Mouse (Mus musculus) intestine, embryonic 15.5 days (tissue): ENCODE results near the gene Elfn1. TPM values are rescaled to one million over a fixed set of nuclear protein-coding genes. Genes with fewer than 3 reads are reported as not detected.

Experiments used
- ATAC-seq: fragments of 200-750 bp; cut with Nextera tagmentation; 2 replicates; pipeline ENCODE4 v1.8.0; 2017; ENCODE audit warnings: moderate TSS enrichment, moderate library complexity
- H3K27ac ChIP-seq: fragments of 300-500 bp; sonication (generic); 2 replicates; pipeline ENCODE4 v1.5.1; 2015; ENCODE audit warnings: mild to moderate bottlenecking, inconsistent platforms
- H3K27me3 ChIP-seq: fragments of 300-500 bp; sonication (generic); replicated peaks from 2 replicates; pipeline ENCODE4 v1.6.1; 2015; ENCODE audit warnings: inconsistent platforms
- H3K36me3 ChIP-seq: fragments of 300-500 bp; sonication (generic); 2 replicates; pipeline ENCODE4 v1.6.1; 2015; ENCODE audit warnings: inconsistent platforms
- H3K4me1 ChIP-seq: fragments of 300-500 bp; sonication (generic); replicated peaks from 2 replicates; pipeline ENCODE4 v1.6.1; 2015; ENCODE audit warnings: inconsistent platforms
- H3K4me2 ChIP-seq: fragments of 300-500 bp; sonication (generic); replicated peaks from 2 replicates; pipeline ENCODE4 v1.6.1; 2015; ENCODE audit warnings: mild to moderate bottlenecking, inconsistent platforms
- H3K4me3 ChIP-seq: fragments of 300-500 bp; sonication (generic); replicated peaks from 2 replicates; pipeline ENCODE4 v1.5.1; 2015; ENCODE audit warnings: inconsistent platforms
- H3K9ac ChIP-seq: fragments of 300-500 bp; sonication (generic); 2 replicates; pipeline ENCODE4 v1.6.1; 2015; ENCODE audit warnings: inconsistent platforms
- H3K9me3 ChIP-seq: fragments of 300-500 bp; sonication (generic); 2 replicates; pipeline ENCODE4 v1.6.1; 2016; ENCODE audit warnings: inconsistent platforms
- WGBS: fragments of 180-500 bp; shearing (Covaris S2); methylation state at CpG from one replicate; pipeline ENCODE4 v1.1.7; 2015; 5-methylcytosine and 5-hydroxymethylcytosine counted together
- polyA plus RNA-seq: library from polyadenylated mRNA; unstranded; fragments of >200 nt; fragmentation: Nextera tagmentation; extraction: Ambion mirVana; gene quantifications from 2 replicates; pipeline ENCODE4 v1.2.1, GENCODE M21; 2015

Elfn1 gene
- polyA plus RNA-seq, 1 experiment from 2014 or later = 0.20 TPM

DNA sequence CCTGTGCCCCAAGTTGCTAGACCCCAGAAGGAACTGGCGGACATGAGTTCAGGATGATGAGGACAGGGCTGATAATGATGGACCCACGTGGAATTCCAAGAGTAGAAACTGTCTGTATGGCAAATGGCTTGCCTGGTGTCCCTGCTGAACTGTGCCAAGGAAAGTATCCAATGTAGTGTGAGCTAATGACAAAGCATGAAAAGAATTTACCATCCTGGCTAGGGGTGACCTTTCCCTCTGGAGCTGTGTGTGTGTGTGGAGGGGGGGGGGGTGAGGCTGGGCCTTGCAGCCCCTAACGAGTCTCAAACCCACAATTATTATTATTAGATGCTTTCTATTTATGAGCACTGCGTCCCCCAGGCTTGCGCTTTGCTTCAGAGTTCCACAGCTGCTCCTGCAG is 105.9 kb downstream of the Elfn1 start:
- H3K4me1 ChIP-seq = no peaks in the 10 kb centered on the region
- no peaks in the 10 kb centered on the region for H3K27me3 ChIP-seq
- no peak overlapping the region for H3K4me2 ChIP-seq
- no peaks in the 10 kb centered on the region for H3K9me3 ChIP-seq
- no peaks in the 10 kb centered on the region for H3K36me3 ChIP-seq
- ATAC-seq = no peak
- 78% methylated on average over 5 of the region's 5 CpGs for WGBS
- H3K9ac ChIP-seq = no peak overlapping the region
- no peak overlapping the region for H3K27ac ChIP-seq
- H3K4me3 ChIP-seq = no peak overlapping the region

- Histone ChIP-seq H3K9ac (no peak overlapping the region), H3K27ac (no peak overlapping the region), H3K4me2 (no peak overlapping the region), H3K4me1 (no peaks in the 10 kb centered on the region), H3K4me3 (no peak overlapping the region), H3K9me3 (no peaks in the 10 kb centered on the region), H3K36me3 (no peaks in the 10 kb centered on the region), H3K27me3 (no peaks in the 10 kb centered on the region)
- 93% methylated on average over 1 of the region's 1 CpGs for WGBS
- ATAC-seq = no peak
Observed at GRCm38 (mm10) chr5:140016896-140017295, 109.2 kb downstream of the Elfn1 start.

GRCm38 (mm10) chr5:140018780-140019179 is 111.0 kb downstream of the Elfn1 start:
- Histone ChIP-seq H3K4me3 (no peak overlapping the region), H3K9me3 (no peaks in the 10 kb centered on the region), H3K4me1 (no peaks in the 10 kb centered on the region), H3K36me3 (no peaks in the 10 kb centered on the region), H3K9ac (no peak overlapping the region), H3K27me3 (no peaks in the 10 kb centered on the region), H3K27ac (no peak overlapping the region), H3K4me2 (no peak overlapping the region)
- ATAC-seq = no peak
- WGBS = 88% methylated on average over 7 of the region's 7 CpGs

- H3K36me3 ChIP-seq = no peaks in the 10 kb centered on the region
- ATAC-seq = no peak
- H3K4me1 ChIP-seq = 0 out of 2 replicates have a peak, but pooled peaks cover 4% of the 10 kb centered on the region
- H3K27me3 ChIP-seq = no peaks in the 10 kb centered on the region
- no peak overlapping the region for H3K9ac ChIP-seq
- H3K4me2 ChIP-seq = no peak overlapping the region
- 96% methylated on average over 1 of the region's 1 CpGs for WGBS
- H3K27ac ChIP-seq = no peak overlapping the region
- no peak overlapping the region for H3K4me3 ChIP-seq
- H3K9me3 ChIP-seq = no peaks in the 10 kb centered on the region
Observed at GRCm38 (mm10) chr5:140019616-140020015, 111.9 kb downstream of the Elfn1 start.

- Histone ChIP-seq H3K9ac (no peak overlapping the region), H3K4me1 (0 out of 2 replicates have a peak, but pooled peaks cover 4% of the 10 kb centered on the region), H3K27ac (no peak overlapping the region), H3K4me2 (no peak overlapping the region), H3K36me3 (no peaks in the 10 kb centered on the region), H3K27me3 (no peaks in the 10 kb centered on the region), H3K4me3 (no peak overlapping the region), H3K9me3 (no peaks in the 10 kb centered on the region)
- no peak for ATAC-seq
- 86% methylated on average over 10 of the region's 10 CpGs for WGBS
Observed at GRCm38 (mm10) chr5:140021755-140022154, 114.0 kb downstream of the Elfn1 start.

GRCm38 (mm10) chr5:140022861-140023260 is 115.1 kb downstream of the Elfn1 start:
- H3K4me3 ChIP-seq = no peak overlapping the region
- no peak overlapping the region for H3K4me2 ChIP-seq
- H3K9me3 ChIP-seq = no peaks in the 10 kb centered on the region
- no peak overlapping the region for H3K27ac ChIP-seq
- no peaks in the 10 kb centered on the region for H3K36me3 ChIP-seq
- no peak for ATAC-seq
- no peak overlapping the region for H3K9ac ChIP-seq
- H3K27me3 ChIP-seq = no peaks in the 10 kb centered on the region
- 0 out of 2 replicates have a peak, but pooled peaks cover 4% of the 10 kb centered on the region for H3K4me1 ChIP-seq
- WGBS = 84% methylated on average over 6 of the region's 6 CpGs

- no peaks in the 10 kb centered on the region for H3K36me3 ChIP-seq
- no peak overlapping the region for H3K4me3 ChIP-seq
- H3K27me3 ChIP-seq = no peaks in the 10 kb centered on the region
- H3K9me3 ChIP-seq = no peaks in the 10 kb centered on the region
- H3K27ac ChIP-seq = no peak overlapping the region
- no peak overlapping the region for H3K9ac ChIP-seq
- 0 out of 2 replicates have a peak, but pooled peaks cover 4% of the 10 kb centered on the region for H3K4me1 ChIP-seq
- no peak overlapping the region for H3K4me2 ChIP-seq
- ATAC-seq = no peak
- 65% methylated on average over 3 of the region's 3 CpGs for WGBS
Observed at GRCm38 (mm10) chr5:140023941-140024500, 116.3 kb downstream of the Elfn1 start.

Other genes starting within 250 kb of the Elfn1 start
- gene Micall2, start 171.6 kb upstream of the Elfn1 start, polyA plus RNA-seq = 8.3 and 8.4 TPM in 2 replicates
- gene Ints1, start 132.3 kb upstream of the Elfn1 start, polyA plus RNA-seq = 22.2 and 25.4 TPM in 2 replicates
- gene Mafk, start 116.4 kb upstream of the Elfn1 start, polyA plus RNA-seq = 17.6 and 20.7 TPM in 2 replicates
- gene Tmem184a, start 88.0 kb upstream of the Elfn1 start, polyA plus RNA-seq = 57.7 and 68.4 TPM in 2 replicates
- gene Gm26938, start 81.5 kb upstream of the Elfn1 start, polyA plus RNA-seq = 0.29 TPM in 1 of 2 replicates, not detected in the other
- 80.0 and 80.2 TPM in 2 replicates for gene Psmg3, start 81.1 kb upstream of the Elfn1 start, polyA plus RNA-seq